Mouse (Mus musculus): ENCODE data around the gene Atp2b1. TPM values are rescaled to one million over a fixed set of nuclear protein-coding genes. Genes with fewer than 3 reads are reported as not detected.
"Not testable (repeated sequence)": the region's sequence is repeated elsewhere in the genome, so short reads cannot be mapped to it uniquely, and the experiment has no call there.

Atp2b1 gene
- polyA plus RNA-seq, 1 experiment from 2014 or later = 255 TPM

DNA sequence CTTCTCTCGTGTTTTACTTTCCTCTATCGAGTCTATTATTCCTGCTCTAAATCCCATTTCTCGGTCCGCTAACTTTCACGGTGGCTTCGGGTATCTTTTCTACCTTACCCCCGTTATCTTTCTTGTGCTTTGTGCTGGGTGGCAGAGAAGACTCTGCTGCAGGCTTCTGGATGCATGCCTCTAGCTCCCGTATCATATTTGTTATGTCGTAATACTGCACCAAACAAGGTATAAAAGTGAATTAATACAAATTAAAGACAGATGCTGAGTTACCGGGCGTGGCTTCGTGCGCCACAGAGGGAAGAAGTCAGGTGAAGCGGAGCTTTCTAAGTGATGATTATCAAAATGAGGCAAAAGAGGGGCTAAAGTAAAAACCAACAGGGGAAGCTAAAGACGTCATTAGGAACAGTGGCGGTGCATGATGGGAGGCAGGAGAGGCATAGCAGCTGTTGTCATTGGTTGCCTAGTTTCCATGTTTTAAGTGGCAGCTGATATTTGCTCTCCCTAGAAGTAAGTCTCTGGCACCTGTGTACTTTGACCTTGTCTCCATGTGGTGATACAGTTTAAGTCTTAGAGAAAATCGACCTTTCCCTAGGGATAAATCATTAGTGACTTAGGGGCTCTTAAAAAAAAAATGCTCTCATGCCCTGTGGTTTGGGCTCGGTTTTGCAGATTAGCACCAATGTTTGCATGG lies 58.9 kb downstream of the Atp2b1 start:
- H3K4me2 ChIP-seq = no peak overlapping the region
- H3K4me3 ChIP-seq = no peak overlapping the region
- peaks cover 13% of the 10 kb centered on the region for H3K36me3 ChIP-seq
- WGBS = 87% methylated on average over 18 of the region's 18 CpGs
- ATAC-seq (ENCODE audit: low FRiP score) = no peak
- peaks cover 17% of the 10 kb centered on the region for H3K4me1 ChIP-seq (replicated peaks)
- H3K27me3 ChIP-seq = no peaks in the 10 kb centered on the region
- no peak overlapping the region for H3K27ac ChIP-seq
- no peak overlapping the region for H3K9ac ChIP-seq
- no peaks in the 10 kb centered on the region for H3K9me3 ChIP-seq

DNA sequence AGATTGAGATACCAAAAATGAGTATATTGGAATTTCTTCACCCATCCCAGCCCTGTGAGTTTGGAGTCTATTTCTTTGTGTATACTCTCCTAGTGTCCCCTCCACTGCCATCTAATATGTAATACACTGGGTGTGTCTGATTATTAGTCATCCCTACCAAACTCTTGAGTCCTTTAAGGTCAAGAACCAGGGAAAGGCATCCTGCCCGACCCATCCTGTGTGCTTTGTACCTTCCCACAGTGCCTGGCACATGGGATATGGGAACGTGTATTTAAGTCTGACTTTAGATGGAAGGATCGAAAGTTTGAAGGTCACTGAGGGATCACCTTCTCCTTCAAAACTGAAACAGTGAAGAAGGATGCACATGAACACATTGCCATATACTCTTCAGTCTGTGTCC lies 60.4 kb downstream of the Atp2b1 start:
- Histone ChIP-seq H3K4me1 (replicated peaks) (peaks cover 17% of the 10 kb centered on the region), H3K36me3 (0 out of 2 replicates have a peak, but pooled peaks cover 2% of the 10 kb centered on the region), H3K4me2 (no peak overlapping the region), H3K27me3 (no peaks in the 10 kb centered on the region), H3K9ac (no peak overlapping the region), H3K4me3 (no peak overlapping the region), H3K9me3 (no peaks in the 10 kb centered on the region), H3K27ac (no peak overlapping the region)
- 95% methylated on average over 3 of the region's 3 CpGs for WGBS
- ATAC-seq (ENCODE audit: low FRiP score) = no peak

DNA sequence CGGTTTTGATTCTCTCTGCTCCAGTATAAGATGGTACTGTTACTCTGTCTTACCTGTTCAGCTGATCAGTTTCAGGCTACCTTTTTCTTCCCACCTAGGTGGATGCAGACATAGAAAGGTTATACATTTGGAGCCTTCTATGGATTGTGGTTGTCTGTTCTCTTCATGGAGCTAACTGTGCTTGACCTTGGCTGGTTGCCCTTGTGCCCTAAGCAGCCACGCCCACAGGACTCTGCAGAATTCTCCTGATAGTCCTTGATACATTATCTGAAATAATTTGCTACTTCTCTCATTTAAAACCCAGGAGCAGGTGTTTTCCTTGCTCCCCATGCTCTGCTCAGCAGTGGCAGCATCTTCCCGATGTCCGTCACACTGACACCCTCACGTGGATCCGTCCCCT lies 61.4 kb downstream of the Atp2b1 start:
- Histone ChIP-seq H3K27ac (0 out of 2 replicates have a peak overlapping the region, but pooled peaks have one; percentile 18), H3K27me3 (no peaks in the 10 kb centered on the region), H3K9me3 (no peaks in the 10 kb centered on the region), H3K4me2 (no peak overlapping the region), H3K4me1 (replicated peaks) (peaks cover 17% of the 10 kb centered on the region), H3K4me3 (no peak overlapping the region), H3K36me3 (no peaks in the 10 kb centered on the region), H3K9ac (no peak overlapping the region)
- 83% methylated on average over 6 of the region's 6 CpGs for WGBS
- no peak for ATAC-seq (ENCODE audit: low FRiP score)

DNA sequence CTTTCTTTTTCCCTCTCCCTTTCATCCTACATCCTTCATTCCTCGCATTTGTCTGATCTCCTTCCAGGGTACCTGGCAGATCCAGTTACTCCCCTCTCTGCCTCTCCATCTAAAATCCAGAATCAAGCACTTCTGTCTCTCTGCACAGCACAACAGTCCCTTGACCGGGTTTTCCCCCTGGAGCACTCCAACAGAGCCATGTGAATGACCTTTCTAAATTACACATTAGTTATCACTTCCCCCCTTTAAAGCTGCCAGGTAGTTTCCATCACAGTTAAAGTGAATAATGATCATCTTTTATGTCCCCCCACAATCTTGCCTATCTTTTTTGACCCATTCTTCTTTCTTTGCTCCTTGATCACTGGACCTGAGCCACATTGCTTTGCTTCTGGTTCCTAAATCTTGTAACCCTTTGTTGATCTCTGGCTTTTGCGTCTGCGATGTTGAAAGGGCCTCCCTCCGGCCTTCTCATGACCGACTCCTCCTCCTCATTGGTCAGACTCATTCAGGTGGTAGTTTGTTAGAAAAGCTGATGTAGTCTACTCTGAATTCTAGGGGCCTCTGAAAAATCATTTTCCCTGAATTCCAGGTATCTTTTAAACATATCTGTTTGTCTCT lies 62.8 kb downstream of the Atp2b1 start:
- Histone ChIP-seq H3K9ac (no peak overlapping the region), H3K27ac (no peak overlapping the region), H3K4me1 (replicated peaks) (peaks cover 17% of the 10 kb centered on the region), H3K4me2 (no peak overlapping the region), H3K36me3 (no peaks in the 10 kb centered on the region), H3K4me3 (no peak overlapping the region), H3K27me3 (no peaks in the 10 kb centered on the region), H3K9me3 (no peaks in the 10 kb centered on the region)
- WGBS = 48% methylated on average over 6 of the region's 6 CpGs
- no peak for ATAC-seq (ENCODE audit: low FRiP score)

DNA sequence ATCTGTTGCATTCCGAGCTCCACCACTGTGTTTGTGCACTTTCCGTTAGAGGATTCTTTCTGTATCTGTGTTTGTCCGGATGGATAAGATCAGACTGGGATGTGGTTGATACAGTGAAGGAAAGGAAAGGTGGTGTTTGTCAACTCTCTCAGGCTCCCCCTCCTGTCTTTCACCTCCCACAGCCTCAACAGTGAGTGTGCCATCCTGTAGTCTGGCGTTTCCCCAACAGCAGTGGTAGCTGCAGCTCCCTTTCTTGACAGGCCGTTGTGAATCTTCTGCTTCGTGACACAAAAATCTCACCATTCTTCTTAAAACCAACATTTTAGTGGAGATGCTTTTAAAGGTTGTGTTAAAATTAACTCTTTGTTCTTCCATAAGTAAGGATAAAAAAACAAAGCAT lies 64.6 kb downstream of the Atp2b1 start:
- 88% methylated on average over 6 of the region's 6 CpGs for WGBS
- H3K27ac ChIP-seq = no peak overlapping the region

DNA sequence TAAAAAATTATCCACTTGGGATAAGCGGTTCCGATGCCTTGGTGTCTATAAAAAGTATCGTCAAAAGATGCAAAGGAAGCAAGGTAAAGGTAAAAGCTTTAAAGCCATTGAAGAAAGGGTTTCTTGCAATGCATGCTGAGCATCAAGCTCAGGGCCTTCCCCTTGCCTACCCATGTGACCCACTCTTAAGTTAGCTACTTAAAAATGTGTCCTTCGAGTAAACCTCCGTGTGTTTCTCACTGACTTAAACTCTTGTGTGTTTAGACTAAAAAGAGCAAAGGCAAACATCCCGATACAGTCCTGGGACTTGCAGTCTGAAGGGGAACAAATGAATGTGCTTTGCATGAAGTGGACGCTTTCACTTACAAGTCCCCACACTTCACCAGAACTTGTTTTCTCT lies 65.1 kb downstream of the Atp2b1 start:
- Histone ChIP-seq H3K4me3 (no peak overlapping the region), H3K27me3 (no peaks in the 10 kb centered on the region), H3K36me3 (no peaks in the 10 kb centered on the region), H3K4me1 (replicated peaks) (peaks cover 17% of the 10 kb centered on the region), H3K27ac (no peak overlapping the region), H3K9me3 (no peaks in the 10 kb centered on the region), H3K9ac (no peak overlapping the region), H3K4me2 (no peak overlapping the region)
- 89% methylated on average over 7 of the region's 7 CpGs for WGBS
- ATAC-seq (ENCODE audit: low FRiP score) = no peak

More for the DNA sequence above, 64.6 kb downstream of the Atp2b1 start:
- Histone ChIP-seq H3K9me3 (no peaks in the 10 kb centered on the region), H3K4me2 (no peak overlapping the region), H3K27me3 (no peaks in the 10 kb centered on the region), H3K9ac (no peak overlapping the region), H3K4me1 (replicated peaks) (peaks cover 17% of the 10 kb centered on the region), H3K4me3 (no peak overlapping the region), H3K36me3 (no peaks in the 10 kb centered on the region)
- no peak for ATAC-seq (ENCODE audit: low FRiP score)

DNA sequence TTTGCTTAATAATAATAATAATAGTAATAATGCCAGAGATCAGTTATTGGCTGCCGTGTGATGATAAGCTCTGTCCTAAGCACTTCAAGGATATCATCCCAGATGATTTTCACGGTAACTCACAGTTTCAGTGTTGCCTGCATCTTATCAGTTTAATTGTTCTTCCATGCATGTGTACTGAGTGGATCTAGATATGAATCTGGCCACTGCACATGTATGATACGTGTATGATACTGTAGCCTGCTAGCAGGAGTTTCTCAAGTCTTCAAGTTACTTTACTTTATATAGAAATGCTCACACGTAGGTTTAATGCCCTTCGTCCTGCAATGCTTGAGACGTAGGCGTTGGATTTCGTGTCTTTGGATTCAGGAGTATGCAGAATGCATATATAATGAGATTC lies 65.7 kb downstream of the Atp2b1 start:
- H3K27me3 ChIP-seq = no peaks in the 10 kb centered on the region
- H3K4me1 ChIP-seq (replicated peaks) = peaks cover 17% of the 10 kb centered on the region
- H3K9ac ChIP-seq = no peak overlapping the region
- no peaks in the 10 kb centered on the region for H3K36me3 ChIP-seq
- 72% methylated on average over 8 of the region's 8 CpGs for WGBS
- no peak overlapping the region for H3K4me3 ChIP-seq
- ATAC-seq (ENCODE audit: low FRiP score) = no peak
- no peaks in the 10 kb centered on the region for H3K9me3 ChIP-seq
- no peak overlapping the region for H3K27ac ChIP-seq
- H3K4me2 ChIP-seq = no peak overlapping the region

DNA sequence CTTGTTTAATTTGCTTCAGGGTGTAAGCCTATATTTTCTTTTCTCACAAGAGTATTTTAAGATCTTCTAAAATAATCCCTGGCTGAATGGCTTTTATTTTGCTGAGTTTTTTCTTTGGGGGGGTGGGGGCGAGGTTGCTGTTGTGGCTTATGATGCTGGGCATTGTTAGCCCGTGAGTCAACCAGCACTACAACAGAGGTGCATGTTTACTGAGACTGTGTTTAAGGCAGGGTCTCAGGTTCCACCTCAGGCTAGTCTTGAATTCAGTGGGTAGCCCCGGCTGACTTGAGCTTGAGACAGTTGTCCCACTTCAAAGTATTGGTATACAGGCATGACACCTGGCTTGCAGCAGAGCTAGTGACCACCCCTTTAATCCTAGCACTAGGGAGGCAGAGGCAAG lies 77.8 kb downstream of the Atp2b1 start:
- Histone ChIP-seq H3K36me3 (peaks cover 72% of the 10 kb centered on the region), H3K9me3 (no peaks in the 10 kb centered on the region), H3K9ac (no peak overlapping the region), H3K27me3 (no peaks in the 10 kb centered on the region), H3K27ac (no peak overlapping the region), H3K4me2 (no peak overlapping the region), H3K4me1 (replicated peaks) (no peaks in the 10 kb centered on the region), H3K4me3 (no peak overlapping the region)
- ATAC-seq (ENCODE audit: low FRiP score) = no peak
- WGBS = 83% methylated on average over 3 of the region's 3 CpGs

DNA sequence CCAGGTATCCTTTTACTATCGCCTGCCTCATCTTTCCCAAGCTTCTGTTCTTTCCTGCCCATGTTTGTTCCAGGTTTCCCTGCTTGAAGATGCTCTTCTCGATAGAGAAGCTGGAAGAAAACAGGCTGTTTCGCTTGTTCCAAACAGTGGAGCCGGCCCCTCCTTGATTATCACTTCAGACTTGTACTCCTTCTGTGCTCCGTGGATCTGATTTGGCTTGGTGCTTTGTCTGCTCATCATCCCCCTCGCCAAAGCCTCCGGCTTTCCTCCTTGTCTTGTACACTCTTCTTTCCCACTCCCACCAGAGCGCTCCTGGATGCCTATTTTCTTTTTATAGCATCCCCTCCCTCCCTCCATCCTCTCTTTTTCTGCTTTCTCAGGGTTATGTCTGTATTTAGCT lies 79.0 kb downstream of the Atp2b1 start:
- Histone ChIP-seq H3K27me3 (no peaks in the 10 kb centered on the region), H3K9me3 (no peaks in the 10 kb centered on the region), H3K9ac (no peak overlapping the region), H3K27ac (no peak overlapping the region), H3K4me3 (no peak overlapping the region), H3K4me2 (no peak overlapping the region), H3K4me1 (replicated peaks) (no peaks in the 10 kb centered on the region), H3K36me3 (peaks cover 73% of the 10 kb centered on the region)
- ATAC-seq (ENCODE audit: low FRiP score) = no peak
- 93% methylated on average over 8 of the region's 8 CpGs for WGBS

DNA sequence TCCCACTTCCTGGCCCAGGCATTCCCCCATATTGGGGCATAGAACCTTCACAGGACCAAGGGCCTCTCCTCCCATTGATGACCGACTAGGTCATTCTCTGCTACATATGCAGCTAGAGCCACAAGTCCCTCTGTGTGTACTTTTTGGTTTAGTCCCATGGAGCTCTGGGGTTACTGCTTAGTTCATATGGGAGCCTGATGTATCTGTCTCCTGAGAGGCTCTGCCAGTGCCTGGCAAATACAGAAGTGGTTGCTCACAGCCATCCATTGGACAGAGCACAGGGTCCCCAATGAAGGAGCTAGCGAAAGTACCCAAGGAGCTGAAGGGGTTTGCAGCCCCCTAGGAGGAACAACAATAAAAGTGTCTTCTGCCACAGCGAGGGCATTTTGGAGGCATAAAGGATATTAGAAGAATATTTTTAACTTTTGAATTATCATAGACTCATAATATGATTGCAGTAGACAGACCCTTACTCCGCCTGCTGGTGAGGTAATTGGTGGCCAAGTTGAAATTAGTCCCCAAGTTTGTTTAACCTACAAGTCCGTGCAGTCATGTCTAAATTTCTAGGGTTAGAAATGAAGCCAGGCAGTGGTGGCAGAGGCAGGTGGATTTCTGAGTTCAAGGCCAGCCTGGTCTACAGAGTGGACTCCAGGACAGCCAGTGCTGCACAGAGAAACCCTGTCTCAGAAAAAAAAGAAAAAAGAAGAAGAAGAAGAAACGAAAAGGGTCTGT lies 81.0 kb downstream of the Atp2b1 start:
- peaks cover 77% of the 10 kb centered on the region for H3K36me3 ChIP-seq
- not testable (repeated sequence) for H3K4me2 ChIP-seq; H3K9ac ChIP-seq; H3K9me3 ChIP-seq; ATAC-seq (ENCODE audit: low FRiP score); H3K27me3 ChIP-seq; H3K27ac ChIP-seq; H3K4me1 ChIP-seq (replicated peaks); H3K4me3 ChIP-seq
- 92% methylated on average over 6 of the region's 6 CpGs for WGBS

DNA sequence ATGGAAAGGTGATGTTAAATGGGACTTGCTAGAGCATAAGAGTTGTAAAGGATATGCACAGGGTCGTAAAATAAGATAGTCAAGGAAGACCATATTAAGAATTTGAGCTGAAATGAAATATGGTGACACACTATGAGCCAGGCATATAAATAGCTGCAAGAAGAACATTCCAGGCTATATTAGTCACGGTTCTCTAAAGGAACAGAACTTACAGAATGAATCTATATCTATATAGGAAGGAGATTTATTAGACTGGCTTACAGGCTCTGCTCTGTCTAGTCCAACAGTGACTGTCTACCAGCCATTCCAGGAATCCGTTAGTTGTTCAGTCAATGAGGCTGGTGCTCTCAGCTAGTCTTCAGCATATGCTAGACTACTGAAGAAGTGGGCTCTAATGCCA lies 90.7 kb downstream of the Atp2b1 start:
- no peaks in the 10 kb centered on the region for H3K4me1 ChIP-seq (replicated peaks)
- no peak overlapping the region for H3K9ac ChIP-seq
- no peak overlapping the region for H3K4me2 ChIP-seq
- no peak overlapping the region for H3K27ac ChIP-seq
- 98% methylated on average over 3 of the region's 3 CpGs for WGBS
- H3K27me3 ChIP-seq = no peaks in the 10 kb centered on the region
- no peaks in the 10 kb centered on the region for H3K9me3 ChIP-seq
- H3K4me3 ChIP-seq = no peak overlapping the region
- ATAC-seq (ENCODE audit: low FRiP score) = no peak
- H3K36me3 ChIP-seq = peaks cover 65% of the 10 kb centered on the region

DNA sequence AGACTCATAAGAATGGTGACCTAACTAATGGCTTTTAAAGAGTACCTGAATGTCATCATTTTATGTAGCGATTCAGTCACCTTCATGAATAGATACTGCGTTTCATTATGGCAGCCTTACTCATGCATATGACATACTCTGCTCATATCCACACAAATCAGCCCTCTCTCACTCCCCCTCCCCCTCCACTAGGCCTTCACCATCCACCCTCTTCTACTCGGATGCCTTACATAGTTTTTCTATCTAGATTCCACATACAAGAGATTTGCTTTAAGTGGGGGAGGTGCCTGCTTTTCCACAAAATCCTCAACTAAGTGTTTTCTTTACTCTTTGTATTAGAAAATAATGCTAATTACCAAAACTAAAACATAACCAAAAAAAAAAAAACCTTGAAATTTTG lies 96.9 kb downstream of the Atp2b1 start:
- WGBS = 78% methylated on average over 3 of the region's 3 CpGs
- peaks cover 48% of the 10 kb centered on the region for H3K36me3 ChIP-seq

More for the DNA sequence above, 96.9 kb downstream of the Atp2b1 start:
- H3K9ac ChIP-seq = no peak overlapping the region
- H3K27ac ChIP-seq = no peak overlapping the region
- no peaks in the 10 kb centered on the region for H3K4me1 ChIP-seq (replicated peaks)
- H3K27me3 ChIP-seq = no peaks in the 10 kb centered on the region
- H3K4me2 ChIP-seq = no peak overlapping the region
- H3K4me3 ChIP-seq = no peak overlapping the region
- no peaks in the 10 kb centered on the region for H3K9me3 ChIP-seq
- ATAC-seq (ENCODE audit: low FRiP score) = no peak

Data from hindbrain, embryonic 13.5 days (tissue).